Mouse (Mus musculus): ENCODE data around the gene Gm20388. TPM values are rescaled to one million over a fixed set of nuclear protein-coding genes. Genes with fewer than 3 reads are reported as not detected.

Gene Gm20388
- polyA plus RNA-seq, 1 experiment from 2014 or later, result not detected

GRCm38 (mm10) chr8:122617947-122618546 lies 2707.4 kb downstream of the Gm20388 start:
- ATAC-seq (ENCODE audit: low FRiP score) (no peak), DNase-seq (ENCODE audit: low spot score) (peak; percentile 89)
- Histone ChIP-seq H3K4me1 (replicated peaks; ENCODE audit: control insufficient read depth, insufficient read depth, low read length) (no peaks in the 10 kb centered on the region; the same call in 1 of the 2 replicates), H3K4me3 (replicated peaks; ENCODE audit: low read length) (no peak overlapping the region), H3K4me2 (replicated peaks) (no peak overlapping the region), H3K36me3 (replicated peaks; ENCODE audit: control insufficient read depth, insufficient read depth) (peaks cover 13% of the 10 kb centered on the region), H3K9me3 (ENCODE audit: control insufficient read depth, low read length) (no peaks in the 10 kb centered on the region), H3K27me3 (ENCODE audit: control insufficient read depth, insufficient read depth, low read length) (no peaks in the 10 kb centered on the region), H3K27ac (no peak overlapping the region), H3K9ac (no peak overlapping the region)
- WGBS, result 26% methylated on average over 5 of the region's 7 CpGs

GRCm38 (mm10) chr8:122618660-122619378 lies 2708.2 kb downstream of the Gm20388 start:
- no peak for ATAC-seq (ENCODE audit: low FRiP score)
- H3K4me2 ChIP-seq (replicated peaks), result no peak overlapping the region
- H3K4me1 ChIP-seq (replicated peaks; ENCODE audit: control insufficient read depth, insufficient read depth, low read length), result no peaks in the 10 kb centered on the region; the same call in 1 of the 2 replicates
- H3K9me3 ChIP-seq (ENCODE audit: control insufficient read depth, low read length), result no peaks in the 10 kb centered on the region
- peaks cover 13% of the 10 kb centered on the region for H3K36me3 ChIP-seq (replicated peaks; ENCODE audit: control insufficient read depth, insufficient read depth)
- no peaks in the 10 kb centered on the region for H3K27me3 ChIP-seq (ENCODE audit: control insufficient read depth, insufficient read depth, low read length)
- H3K27ac ChIP-seq, result no peak overlapping the region
- no peak for DNase-seq (ENCODE audit: low spot score)
- WGBS, result 74% methylated on average over 6 of the region's 6 CpGs
- no peak overlapping the region for H3K9ac ChIP-seq
- H3K4me3 ChIP-seq (replicated peaks; ENCODE audit: low read length), result no peak overlapping the region

- Histone ChIP-seq H3K27ac (no peak overlapping the region), H3K27me3 (ENCODE audit: control insufficient read depth, insufficient read depth, low read length) (no peaks in the 10 kb centered on the region), H3K4me1 (replicated peaks; ENCODE audit: control insufficient read depth, insufficient read depth, low read length) (no peaks in the 10 kb centered on the region; the same call in 1 of the 2 replicates), H3K9ac (no peak overlapping the region), H3K4me3 (replicated peaks; ENCODE audit: low read length) (no peak overlapping the region), H3K36me3 (replicated peaks; ENCODE audit: control insufficient read depth, insufficient read depth) (0 out of 2 replicates have a peak, but pooled peaks cover 6% of the 10 kb centered on the region), H3K4me2 (replicated peaks) (no peak overlapping the region), H3K9me3 (ENCODE audit: control insufficient read depth, low read length) (no peaks in the 10 kb centered on the region)
- DNase-seq (ENCODE audit: low spot score) (no peak), ATAC-seq (ENCODE audit: low FRiP score) (no peak)
- 44% methylated on average over 5 of the region's 5 CpGs for WGBS
Measured at GRCm38 (mm10) chr8:122620446-122620845, 2709.8 kb downstream of the Gm20388 start.

- Histone ChIP-seq H3K4me3 (replicated peaks; ENCODE audit: low read length) (no peak within 1 kb of the TSS), H3K27me3 (ENCODE audit: control insufficient read depth, insufficient read depth, low read length) (no peaks in the 10 kb centered on the region), H3K9ac (no peak within 1 kb of the TSS), H3K4me2 (replicated peaks) (no peak within 1 kb of the TSS), H3K9me3 (ENCODE audit: control insufficient read depth, low read length) (no peaks in the 10 kb centered on the region), H3K4me1 (replicated peaks; ENCODE audit: control insufficient read depth, insufficient read depth, low read length) (no peaks in the 10 kb centered on the region; the same call in 1 of the 2 replicates), H3K36me3 (replicated peaks; ENCODE audit: control insufficient read depth, insufficient read depth) (0 out of 2 replicates have a peak, but pooled peaks cover 1% of the 10 kb centered on the region), H3K27ac (no peak within 1 kb of the TSS)
- DNase-seq (ENCODE audit: low spot score), result no peak
- 78% methylated on average over 6 of the region's 6 CpGs for WGBS
- no peak for ATAC-seq (ENCODE audit: low FRiP score)
Measured at GRCm38 (mm10) chr8:122622727-122623126, 2712.1 kb downstream of the Gm20388 start, which contains the start of gene Pabpn1l. Gene Pabpn1l (minus strand): TSS chr8:122622739.

GRCm38 (mm10) chr8:122623844-122624642 lies 2713.4 kb downstream of the Gm20388 start:
- peaks cover 13% of the 10 kb centered on the region for H3K36me3 ChIP-seq (replicated peaks; ENCODE audit: control insufficient read depth, insufficient read depth)
- no peaks in the 10 kb centered on the region; the same call in 1 of the 2 replicates for H3K4me1 ChIP-seq (replicated peaks; ENCODE audit: control insufficient read depth, insufficient read depth, low read length)
- no peaks in the 10 kb centered on the region for H3K27me3 ChIP-seq (ENCODE audit: control insufficient read depth, insufficient read depth, low read length)
- H3K4me3 ChIP-seq (replicated peaks; ENCODE audit: low read length), result no peak overlapping the region
- H3K4me2 ChIP-seq (replicated peaks), result no peak overlapping the region
- ATAC-seq (ENCODE audit: low FRiP score), result no peak
- no peak overlapping the region for H3K27ac ChIP-seq
- H3K9me3 ChIP-seq (ENCODE audit: control insufficient read depth, low read length), result no peaks in the 10 kb centered on the region
- no peak overlapping the region for H3K9ac ChIP-seq
- 91% methylated on average over 17 of the region's 17 CpGs for WGBS
- DNase-seq (ENCODE audit: low spot score), result no peak

- Histone ChIP-seq H3K9ac (no peak overlapping the region), H3K4me2 (replicated peaks) (no peak overlapping the region), H3K4me3 (replicated peaks; ENCODE audit: low read length) (no peak overlapping the region), H3K27me3 (ENCODE audit: control insufficient read depth, insufficient read depth, low read length) (no peaks in the 10 kb centered on the region), H3K9me3 (ENCODE audit: control insufficient read depth, low read length) (no peaks in the 10 kb centered on the region), H3K4me1 (replicated peaks; ENCODE audit: control insufficient read depth, insufficient read depth, low read length) (no peaks in the 10 kb centered on the region; the same call in 1 of the 2 replicates), H3K36me3 (replicated peaks; ENCODE audit: control insufficient read depth, insufficient read depth) (peaks cover 20% of the 10 kb centered on the region), H3K27ac (no peak overlapping the region)
- DNase-seq (ENCODE audit: low spot score), result no peak
- 70% methylated on average over 5 of the region's 5 CpGs for WGBS
- ATAC-seq (ENCODE audit: low FRiP score), result no peak
Measured at GRCm38 (mm10) chr8:122624653-122625052, 2714.0 kb downstream of the Gm20388 start.

- Histone ChIP-seq H3K4me1 (replicated peaks; ENCODE audit: control insufficient read depth, insufficient read depth, low read length) (no peaks in the 10 kb centered on the region), H3K9me3 (ENCODE audit: control insufficient read depth, low read length) (no peaks in the 10 kb centered on the region), H3K36me3 (replicated peaks; ENCODE audit: control insufficient read depth, insufficient read depth) (peaks cover 30% of the 10 kb centered on the region), H3K9ac (no peak overlapping the region), H3K4me2 (replicated peaks) (no peak overlapping the region), H3K27me3 (ENCODE audit: control insufficient read depth, insufficient read depth, low read length) (no peaks in the 10 kb centered on the region), H3K4me3 (replicated peaks; ENCODE audit: low read length) (no peak overlapping the region), H3K27ac (no peak overlapping the region)
- ATAC-seq (ENCODE audit: low FRiP score) (no peak), DNase-seq (ENCODE audit: low spot score) (no peak)
- WGBS, result 87% methylated on average over 9 of the region's 9 CpGs
Measured at GRCm38 (mm10) chr8:122625811-122626210, 2715.2 kb downstream of the Gm20388 start.

- Histone ChIP-seq H3K4me2 (replicated peaks) (no peak overlapping the region), H3K27me3 (ENCODE audit: control insufficient read depth, insufficient read depth, low read length) (no peaks in the 10 kb centered on the region), H3K4me1 (replicated peaks; ENCODE audit: control insufficient read depth, insufficient read depth, low read length) (no peaks in the 10 kb centered on the region), H3K9ac (no peak overlapping the region), H3K9me3 (ENCODE audit: control insufficient read depth, low read length) (no peaks in the 10 kb centered on the region), H3K27ac (no peak overlapping the region), H3K4me3 (replicated peaks; ENCODE audit: low read length) (no peak overlapping the region), H3K36me3 (replicated peaks; ENCODE audit: control insufficient read depth, insufficient read depth) (peaks cover 36% of the 10 kb centered on the region)
- WGBS, result 69% methylated on average over 2 of the region's 2 CpGs
- ATAC-seq (ENCODE audit: low FRiP score), result no peak
- DNase-seq (ENCODE audit: low spot score), result no peak
Measured at GRCm38 (mm10) chr8:122626896-122627295, 2716.3 kb downstream of the Gm20388 start.

GRCm38 (mm10) chr8:122629388-122629787 lies 2718.7 kb downstream of the Gm20388 start:
- no peak overlapping the region for H3K9ac ChIP-seq
- no peak for DNase-seq (ENCODE audit: low spot score)
- ATAC-seq (ENCODE audit: low FRiP score), result no peak
- H3K9me3 ChIP-seq (ENCODE audit: control insufficient read depth, low read length), result no peaks in the 10 kb centered on the region
- H3K4me1 ChIP-seq (replicated peaks; ENCODE audit: control insufficient read depth, insufficient read depth, low read length), result no peaks in the 10 kb centered on the region
- no peak overlapping the region for H3K4me2 ChIP-seq (replicated peaks)
- H3K27ac ChIP-seq, result no peak overlapping the region
- peaks cover 61% of the 10 kb centered on the region for H3K36me3 ChIP-seq (replicated peaks; ENCODE audit: control insufficient read depth, insufficient read depth)
- H3K27me3 ChIP-seq (ENCODE audit: control insufficient read depth, insufficient read depth, low read length), result no peaks in the 10 kb centered on the region
- no peak overlapping the region for H3K4me3 ChIP-seq (replicated peaks; ENCODE audit: low read length)
- WGBS, result 20% methylated on average over 10 of the region's 10 CpGs
